Mouse (Mus musculus): ENCODE data around the gene Dynll1.

The Dynll1 gene

DNA sequence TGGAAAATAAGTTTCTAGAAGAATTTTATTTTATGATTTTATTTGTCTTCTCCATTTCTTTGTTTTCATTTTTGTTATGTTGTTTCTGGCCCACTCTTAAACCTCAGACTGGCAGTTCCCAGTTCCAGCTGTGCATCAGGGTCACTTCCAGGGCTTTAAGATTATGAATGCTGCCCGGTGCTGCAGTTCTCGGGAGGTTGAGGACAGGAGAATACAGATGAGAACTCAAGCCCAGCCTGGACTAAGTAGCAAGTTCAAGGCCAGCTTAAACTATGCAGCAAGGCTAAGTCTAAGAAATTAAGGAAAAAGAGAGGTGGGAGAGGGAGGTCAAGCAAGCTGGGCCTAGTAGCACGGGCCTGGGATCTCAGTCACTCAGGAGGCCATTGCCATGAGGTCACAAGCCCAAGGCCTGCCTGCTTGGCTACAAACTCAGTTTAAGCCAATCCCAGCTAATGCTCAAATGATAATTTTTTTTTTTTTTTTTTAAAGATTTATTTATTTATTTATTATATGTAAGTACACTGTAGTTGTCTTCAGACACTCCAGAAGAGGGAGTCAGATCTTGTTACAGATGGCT is 33.2 kb downstream of the Dynll1 start:
- DNase-seq (ENCODE audit: low spot score), result no peak

- no peak for DNase-seq (ENCODE audit: low spot score)
These were observed 33.9 kb downstream of the Dynll1 start for GRCm38 (mm10) chr5:115266787-115267468.

- DNase-seq (ENCODE audit: low spot score), result no peak
These were observed 34.5 kb downstream of the Dynll1 start for GRCm38 (mm10) chr5:115266340-115266739.

DNA sequence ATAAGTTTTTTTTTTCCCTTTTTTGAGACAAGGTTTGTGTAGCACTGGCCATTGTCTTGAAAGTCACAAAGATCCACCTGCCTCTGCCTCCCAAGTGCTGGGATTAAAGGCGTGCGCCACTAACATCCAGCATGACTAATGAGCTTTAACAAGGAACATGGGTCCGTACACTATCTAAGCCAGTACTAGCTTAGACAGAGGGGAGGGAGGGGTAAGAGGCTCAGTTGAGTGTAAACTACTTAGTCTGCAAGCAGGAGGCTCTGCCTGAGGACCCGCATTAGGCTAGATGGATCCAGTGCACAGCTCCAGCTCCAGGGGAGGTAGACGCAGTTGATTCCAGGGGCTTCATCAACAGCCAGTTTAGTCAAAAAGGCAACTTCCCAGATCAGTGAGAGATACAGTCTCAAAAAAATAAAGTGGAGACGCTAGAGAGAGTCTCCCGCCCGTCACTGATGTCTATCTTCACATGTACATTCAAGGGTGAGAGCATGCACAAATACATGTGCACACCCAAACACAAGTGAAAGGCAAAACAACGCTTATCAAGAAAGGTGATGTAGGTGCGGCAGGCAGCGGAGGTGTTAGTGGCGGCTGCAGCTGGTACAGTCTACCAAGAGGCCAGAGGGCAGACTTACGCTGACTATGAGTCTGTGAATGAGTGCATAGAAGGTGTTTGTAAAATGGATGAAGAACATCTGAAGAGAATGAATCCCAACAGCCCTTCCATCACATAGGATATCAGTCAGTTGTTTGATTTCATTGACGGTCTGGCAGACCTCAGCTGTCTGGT is 38.1 kb downstream of the Dynll1 start:
- no peak for DNase-seq (ENCODE audit: low spot score)

- DNase-seq (ENCODE audit: low spot score), result no peak
These were observed 38.9 kb downstream of the Dynll1 start for GRCm38 (mm10) chr5:115261880-115262279.

GRCm38 (mm10) chr5:115261141-115261540 is 39.7 kb downstream of the Dynll1 start:
- DNase-seq (ENCODE audit: low spot score), result no peak

- no peak for DNase-seq (ENCODE audit: low spot score)
These were observed 40.4 kb downstream of the Dynll1 start for GRCm38 (mm10) chr5:115260356-115260755.

- no peak for DNase-seq (ENCODE audit: low spot score)
These were observed 43.8 kb downstream of the Dynll1 start for GRCm38 (mm10) chr5:115256909-115257546.

DNA sequence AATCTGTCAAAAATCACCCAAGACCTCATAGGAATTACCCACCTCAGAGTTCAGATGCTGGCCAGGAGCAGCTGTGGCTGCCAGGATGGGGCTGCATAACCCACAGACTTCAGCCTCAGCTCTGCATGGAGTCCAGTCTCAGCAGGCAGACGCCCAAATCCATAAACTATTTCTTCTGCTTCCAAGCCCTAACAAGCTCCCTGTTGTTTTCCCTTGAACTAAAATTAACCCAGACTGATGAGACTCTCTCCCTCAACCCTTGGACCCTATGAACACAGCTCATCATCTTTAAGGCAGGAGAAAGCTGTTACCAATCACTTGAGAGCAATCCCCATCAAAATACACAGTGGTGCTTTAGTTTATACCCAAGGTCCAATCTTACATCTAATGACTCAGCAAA is 45.3 kb downstream of the Dynll1 start:
- no peak for DNase-seq (ENCODE audit: low spot score)

All from urinary bladder, postnatal 14 days (tissue).